In genomic region chr14:22004943-22005342, GRCm38 (mm10) we compare ENCODE assay signal across 28 mouse cellular contexts. TPM values are rescaled to one million over a fixed set of nuclear protein-coding genes. Genes with fewer than 3 reads are reported as not detected.
DNase-seq lines count a peak whose midpoint lies in the region; ATAC-seq and TF ChIP-seq lines count a peak whose summit lies in the region.
"Had no signal": no experiment of that assay in that cellular context is flagged by ENCODE, and none has a peak within 500 bp of the region (broad histone marks: within the 10 kb centered on the region; RNA-seq: fewer than 3 reads in every experiment).

No protein-coding gene starts in this region.

- TF ChIP-seq CTCF in brain, embryonic 14.5 days (IDR thresholded peaks at IDR 0.05; ENCODE audit: borderline replicate concordance, extremely low read depth, insufficient read depth, insufficient read length): no peak

- H3K9me3 ChIP-seq in neural tube, embryonic 12.5 days: no peaks in the 10 kb centered on the region
- no peaks in the 10 kb centered on the region for H3K9me3 ChIP-seq in forebrain, embryonic 15.5 days
- no peaks in the 10 kb centered on the region for H3K9me3 ChIP-seq in kidney, embryonic 14.5 days (ENCODE audit: control insufficient read depth, low read length)
- H3K9me3 ChIP-seq: embryonic facial prominence, embryonic 13.5 days; hindbrain, embryonic 13.5 days; limb, embryonic 15.5 days; midbrain, embryonic 13.5 days; stomach, embryonic 15.5 days had no signal

- H3K27me3 ChIP-seq in neural tube, embryonic 12.5 days (replicated peaks): no peaks in the 10 kb centered on the region
- peaks cover 25% of the 10 kb centered on the region for H3K27me3 ChIP-seq in forebrain, embryonic 15.5 days
- 0 out of 2 replicates have a peak, but pooled peaks cover 5% of the 10 kb centered on the region for H3K27me3 ChIP-seq in kidney, embryonic 14.5 days (ENCODE audit: control insufficient read depth, insufficient read depth, low read length)
- H3K27me3 ChIP-seq: CH12.LX; midbrain, embryonic 13.5 days; stomach, embryonic 15.5 days had no signal

- H3K4me3 ChIP-seq in neural tube, embryonic 12.5 days: no peak overlapping the region
- no peak overlapping the region for H3K4me3 ChIP-seq in forebrain, embryonic 15.5 days
- no peak overlapping the region for H3K4me3 ChIP-seq in kidney, embryonic 14.5 days (ENCODE audit: low read length)
- H3K4me3 ChIP-seq: embryonic facial prominence, embryonic 13.5 days; erythroblast, embryonic 14.5 days; hindbrain, embryonic 13.5 days; left cerebral cortex, adult 2 months; limb, embryonic 15.5 days; midbrain, embryonic 13.5 days; stomach, embryonic 15.5 days had no signal

- DNase-seq in neural tube, embryonic 10.5 days (ENCODE audit: extremely low spot score, low spot score): no peak
- DNase-seq in brain, embryonic 14.5 days (ENCODE audit: low read depth): peak; percentile 85
- no peak for DNase-seq in layer of hippocampus, postnatal 10 days (ENCODE audit: low spot score in 2 of 2)
- DNase-seq in embryo, embryonic 11 days: no peak
- DNase-seq: adrenal gland, postnatal 36 days; B cell, adult 2 months; cerebellum, adult 18-20 months; cerebellum, postnatal 25 days; gastrocnemius, postnatal 25 days; kidney, adult 18-20 months; layer of hippocampus, adult 9-11 months; left cerebral cortex, postnatal 4 days; lung, embryonic 14.5 days; thymus, postnatal 36 days had no signal

- no peak overlapping the region for H3K9ac ChIP-seq in neural tube, embryonic 12.5 days
- H3K9ac ChIP-seq in forebrain, embryonic 15.5 days (replicated peaks): no peak overlapping the region
- no peak overlapping the region for H3K9ac ChIP-seq in kidney, embryonic 14.5 days (ENCODE audit: low read depth, low read length)
- H3K9ac ChIP-seq: embryonic facial prominence, embryonic 13.5 days; hindbrain, embryonic 13.5 days; limb, embryonic 15.5 days; liver, embryonic 14.5 days; lung, embryonic 14.5 days; midbrain, embryonic 13.5 days; stomach, embryonic 15.5 days had no signal

- H3K27ac ChIP-seq in neural tube, embryonic 12.5 days: no peak overlapping the region
- H3K27ac ChIP-seq in forebrain, embryonic 15.5 days (replicated peaks): no peak overlapping the region
- no peak overlapping the region for H3K27ac ChIP-seq in kidney, embryonic 14.5 days (ENCODE audit: low read depth, low read length)
- H3K27ac ChIP-seq: embryonic facial prominence, embryonic 13.5 days; hindbrain, embryonic 13.5 days; kidney, postnatal 0 days; left cerebral cortex, adult 2 months; limb, embryonic 15.5 days; liver, embryonic 14.5 days; midbrain, embryonic 13.5 days; stomach, embryonic 15.5 days had no signal

- ATAC-seq in neural tube, embryonic 12.5 days (ENCODE audit: low FRiP score, low read depth): 0 out of 2 replicates have a peak, but pooled peaks have one; percentile 61
- ATAC-seq in forebrain, embryonic 15.5 days (replicated peaks): peak; percentile 70
- ATAC-seq in kidney, embryonic 14.5 days (ENCODE audit: low FRiP score, low TSS enrichment): no peak
- ATAC-seq: inflammation-experienced regulatory T-cells, adult 6 months; midbrain, embryonic 13.5 days had no signal

- H3K4me1 ChIP-seq in neural tube, embryonic 12.5 days: peaks cover 10% of the 10 kb centered on the region
- H3K4me1 ChIP-seq in forebrain, embryonic 15.5 days: 0 out of 2 replicates have a peak, but pooled peaks cover 7% of the 10 kb centered on the region
- H3K4me1 ChIP-seq in kidney, embryonic 14.5 days (ENCODE audit: control insufficient read depth, insufficient read depth, low read length): no peaks in the 10 kb centered on the region
- H3K4me1 ChIP-seq: embryonic facial prominence, embryonic 13.5 days; limb, embryonic 15.5 days had no signal

- H3K36me3 ChIP-seq in neural tube, embryonic 12.5 days: no peaks in the 10 kb centered on the region
- no peaks in the 10 kb centered on the region for H3K36me3 ChIP-seq in forebrain, embryonic 15.5 days
- no peaks in the 10 kb centered on the region for H3K36me3 ChIP-seq in kidney, embryonic 14.5 days (ENCODE audit: control insufficient read depth, insufficient read depth, low read length)
- H3K36me3 ChIP-seq: embryonic facial prominence, embryonic 13.5 days; hindbrain, embryonic 13.5 days; limb, embryonic 15.5 days; midbrain, embryonic 13.5 days; stomach, embryonic 15.5 days had no signal

- WGBS in neural tube, embryonic 12.5 days: 11% methylated on average over 4 of the region's 4 CpGs
- WGBS in forebrain, embryonic 15.5 days: 6% methylated on average over 4 of the region's 4 CpGs
- 51% methylated on average over 4 of the region's 4 CpGs for whole genome bisulfite sequencing in kidney, embryonic 14.5 days

- no peak overlapping the region for H3K4me2 ChIP-seq in neural tube, embryonic 12.5 days (replicated peaks)
- no peak overlapping the region for H3K4me2 ChIP-seq in forebrain, embryonic 15.5 days (replicated peaks)
- no peak overlapping the region for H3K4me2 ChIP-seq in kidney, embryonic 14.5 days (replicated peaks; ENCODE audit: low read depth, low read length)
- H3K4me2 ChIP-seq: embryonic facial prominence, embryonic 13.5 days; hindbrain, embryonic 13.5 days; limb, embryonic 15.5 days; lung, embryonic 14.5 days; midbrain, embryonic 13.5 days; stomach, embryonic 15.5 days had no signal

- TF ChIP-seq POLR2A in brain, embryonic 14.5 days (IDR thresholded peaks at IDR 0.05; ENCODE audit: borderline replicate concordance, extremely low read depth, insufficient read depth, insufficient read length, poor library complexity, severe bottlenecking): no peak

RNA-seq across cellular contexts. Expression of gene Lrmda, which starts 14.6 kb away (rescaled TPM):
- 0.33 and 0.40 TPM in 2 replicates for polyA plus RNA-seq in neural tube, embryonic 12.5 days (2016; fragmentation: Nextera tagmentation; extraction: Ambion mirVana)
- not detected in 2 replicates for polyA plus RNA-seq in brain, embryonic 14.5 days (2012; rRNA removed)
- polyA plus RNA-seq in forebrain, embryonic 15.5 days (2015; fragmentation: Nextera tagmentation; extraction: Ambion mirVana): 0.15 TPM in 1 of 2 replicates, not detected in the other
- under 1 TPM; 0.57 to 0.62 TPM for total RNA-seq in layer of hippocampus, postnatal 10 days (2021)
- polyA plus RNA-seq in kidney, embryonic 14.5 days (2014; fragmentation: Nextera tagmentation; extraction: Ambion mirVana): 0.29 and 0.53 TPM in 2 replicates
- polyA plus RNA-seq: erythroblast, embryonic 14.5 days; inflammation-experienced regulatory T-cells, adult 6 months had no signal

RNA-seq across cellular contexts. Expression of gene Zfp503, which starts 15.5 kb away (rescaled TPM):
- polyA plus RNA-seq in neural tube, embryonic 12.5 days (2016; fragmentation: Nextera tagmentation; extraction: Ambion mirVana): 44.1 and 44.4 TPM in 2 replicates
- polyA plus RNA-seq in brain, embryonic 14.5 days (2012; rRNA removed): 19.1 and 26.3 TPM in 2 replicates
- 7.4 TPM in 2 replicates for polyA plus RNA-seq in forebrain, embryonic 15.5 days (2015; fragmentation: Nextera tagmentation; extraction: Ambion mirVana)
- total RNA-seq in layer of hippocampus, postnatal 10 days (2021): 1 to 10 TPM; 3.0 TPM
- 26.7 and 44.3 TPM in 2 replicates for polyA plus RNA-seq in kidney, embryonic 14.5 days (2014; fragmentation: Nextera tagmentation; extraction: Ambion mirVana)
- total RNA-seq: CH12.LX had no signal
- polyA plus RNA-seq: inflammation-experienced regulatory T-cells, adult 6 months had no signal
